Mouse (Mus musculus) embryonic facial prominence, embryonic 11.5 days (tissue): ENCODE results near the gene Fam53b. TPM values are rescaled to one million over a fixed set of nuclear protein-coding genes. Genes with fewer than 3 reads are reported as not detected.
"Not testable (repeated sequence)": the region's sequence is repeated elsewhere in the genome, so short reads cannot be mapped to it uniquely, and the experiment has no call there.

Source experiments
- ATAC-seq: fragments of 200-750 bp; cut with Nextera tagmentation; replicated peaks from 2 replicates; pipeline ENCODE4 v1.8.0; 2017; ENCODE audit warnings: low read depth; ENCODE audit not compliant: insufficient number of reproducible peaks, low FRiP score, low TSS enrichment
- DNase-seq: peaks from one replicate; pipeline ENCODE4 v3.0.0-alpha.2; 2015; ENCODE audit warnings: low spot score
- H3K27ac ChIP-seq: fragments of 300-500 bp; sonication (generic); replicated peaks from 2 replicates; pipeline ENCODE4 v1.5.1; 2014; ENCODE audit warnings: mild to moderate bottlenecking, low read depth, low read length, control low read depth
- H3K27me3 ChIP-seq: fragments of 300-500 bp; sonication (generic); 2 replicates; pipeline ENCODE4 v1.6.1; 2014; ENCODE audit warnings: mild to moderate bottlenecking, low read length, moderate library complexity, mixed read lengths; ENCODE audit not compliant: control insufficient read depth, insufficient read depth
- H3K36me3 ChIP-seq: fragments of 300-500 bp; sonication (generic); replicated peaks from 2 replicates; pipeline ENCODE4 v1.6.1; 2014; ENCODE audit warnings: low read depth, mild to moderate bottlenecking, low read length, moderate library complexity, mixed read lengths; ENCODE audit not compliant: control insufficient read depth, insufficient read depth
- H3K4me1 ChIP-seq: fragments of 300-500 bp; sonication (generic); 2 replicates; pipeline ENCODE4 v1.6.1; 2014; ENCODE audit warnings: low read length, mixed read lengths; ENCODE audit not compliant: control insufficient read depth, insufficient read depth
- H3K4me2 ChIP-seq: fragments of 300-500 bp; sonication (generic); 2 replicates; pipeline ENCODE4 v1.6.1; 2014; ENCODE audit warnings: low read depth, mild to moderate bottlenecking, control low read depth, low read length, moderate library complexity
- H3K4me3 ChIP-seq: fragments of 300-500 bp; sonication (generic); 2 replicates; pipeline ENCODE4 v1.5.1; 2014; ENCODE audit warnings: low read depth, low read length, control low read depth
- H3K9ac ChIP-seq: fragments of 300-500 bp; sonication (generic); replicated peaks from 2 replicates; pipeline ENCODE4 v1.6.1; 2014; ENCODE audit warnings: mild to moderate bottlenecking, control low read depth, low read length
- H3K9me3 ChIP-seq: fragments of 300-500 bp; sonication (generic); replicated peaks from 2 replicates; pipeline ENCODE4 v1.6.1; 2016; ENCODE audit warnings: mild to moderate bottlenecking, low read length, inconsistent platforms, mixed read lengths; ENCODE audit not compliant: control insufficient read depth
- WGBS: fragments of 180-500 bp; shearing (Covaris S2); extraction: QIAGEN DNeasy Blood & Tissue Kit; methylation state at CpG from one replicate; pipeline ENCODE4 v1.1.7; 2014; 5-methylcytosine and 5-hydroxymethylcytosine counted together
- polyA plus RNA-seq: library from polyadenylated mRNA; unstranded; fragments of >200 nt; fragmentation: Nextera tagmentation; extraction: Ambion mirVana; gene quantifications from 2 replicates; pipeline ENCODE4 v1.2.1, GENCODE M21; 2014

The Fam53b gene
- polyA plus RNA-seq, 1 experiment from 2014 or later, result 11.8 TPM

GRCm38 (mm10) chr7:132669999-132670862 lies 143.5 kb downstream of the Fam53b start:
- Histone ChIP-seq H3K27ac (no peak overlapping the region), H3K27me3 (no peaks in the 10 kb centered on the region), H3K9ac (no peak overlapping the region), H3K4me3 (no peak overlapping the region), H3K4me1 (no peaks in the 10 kb centered on the region), H3K9me3 (no peaks in the 10 kb centered on the region), H3K36me3 (no peaks in the 10 kb centered on the region), H3K4me2 (no peak overlapping the region)
- WGBS, result 86% methylated on average over 20 of the region's 20 CpGs
- ATAC-seq (no peak), DNase-seq (no peak)

GRCm38 (mm10) chr7:132668604-132669003 lies 145.1 kb downstream of the Fam53b start:
- H3K4me1 ChIP-seq, result no peaks in the 10 kb centered on the region
- no peak for DNase-seq
- WGBS, result 83% methylated on average over 2 of the region's 2 CpGs
- no peaks in the 10 kb centered on the region for H3K27me3 ChIP-seq
- no peak overlapping the region for H3K27ac ChIP-seq
- H3K9me3 ChIP-seq, result no peaks in the 10 kb centered on the region
- H3K36me3 ChIP-seq, result no peaks in the 10 kb centered on the region
- no peak overlapping the region for H3K4me2 ChIP-seq
- H3K4me3 ChIP-seq, result no peak overlapping the region
- no peak for ATAC-seq
- no peak overlapping the region for H3K9ac ChIP-seq

GRCm38 (mm10) chr7:132666516-132666915 lies 147.2 kb downstream of the Fam53b start:
- H3K4me1 ChIP-seq, result no peaks in the 10 kb centered on the region
- H3K9ac ChIP-seq, result no peak overlapping the region
- no peak overlapping the region for H3K4me2 ChIP-seq
- no peaks in the 10 kb centered on the region for H3K9me3 ChIP-seq
- ATAC-seq, result no peak
- 60% methylated on average over 4 of the region's 4 CpGs for WGBS
- no peak overlapping the region for H3K4me3 ChIP-seq
- no peak overlapping the region for H3K27ac ChIP-seq
- H3K36me3 ChIP-seq, result no peaks in the 10 kb centered on the region
- H3K27me3 ChIP-seq, result no peaks in the 10 kb centered on the region
- DNase-seq, result no peak

GRCm38 (mm10) chr7:132665664-132666382 lies 147.9 kb downstream of the Fam53b start:
- Histone ChIP-seq H3K9ac (no peak overlapping the region), H3K36me3 (no peaks in the 10 kb centered on the region), H3K27ac (no peak overlapping the region), H3K4me3 (no peak overlapping the region), H3K9me3 (no peaks in the 10 kb centered on the region), H3K27me3 (no peaks in the 10 kb centered on the region), H3K4me2 (no peak overlapping the region), H3K4me1 (no peaks in the 10 kb centered on the region)
- 35% methylated on average over 7 of the region's 8 CpGs for WGBS
- DNase-seq (peak; percentile 29), ATAC-seq (no peak)

GRCm38 (mm10) chr7:132664815-132665214 lies 148.9 kb downstream of the Fam53b start:
- Histone ChIP-seq H3K36me3 (no peaks in the 10 kb centered on the region), H3K27ac (no peak overlapping the region), H3K4me3 (no peak overlapping the region), H3K9me3 (no peaks in the 10 kb centered on the region), H3K27me3 (no peaks in the 10 kb centered on the region), H3K4me1 (no peaks in the 10 kb centered on the region), H3K4me2 (no peak overlapping the region), H3K9ac (no peak overlapping the region)
- ATAC-seq, result no peak
- DNase-seq, result no peak
- WGBS, result 76% methylated on average over 6 of the region's 6 CpGs

GRCm38 (mm10) chr7:132662831-132663230 lies 150.9 kb downstream of the Fam53b start:
- not testable (repeated sequence) for H3K36me3 ChIP-seq, H3K4me3 ChIP-seq, H3K9me3 ChIP-seq, H3K4me2 ChIP-seq, H3K27me3 ChIP-seq, ATAC-seq, DNase-seq, H3K27ac ChIP-seq, H3K9ac ChIP-seq
- WGBS, result 61% methylated on average over 6 of the region's 6 CpGs
- H3K4me1 ChIP-seq, result peaks cover 10% of the 10 kb centered on the region

Other genes starting within 250 kb of the Fam53b start
- 160 and 161 TPM in 2 replicates for gene Oat, start 237.5 kb downstream of the Fam53b start, polyA plus RNA-seq
- gene Nkx1-2, start 214.2 kb downstream of the Fam53b start, polyA plus RNA-seq, result 0.81 TPM in 1 of 2 replicates, not detected in the other
- 15.5 and 16.3 TPM in 2 replicates for gene Lhpp, start 203.2 kb downstream of the Fam53b start, polyA plus RNA-seq
- 84.1 and 90.8 TPM in 2 replicates for gene Eef1akmt2, start 38.8 kb upstream of the Fam53b start, polyA plus RNA-seq
- gene Abraxas2, start 45.3 kb upstream of the Fam53b start, polyA plus RNA-seq, result 39.3 and 41.3 TPM in 2 replicates
- gene Zranb1, start 117.3 kb upstream of the Fam53b start, polyA plus RNA-seq, result 17.4 and 19.2 TPM in 2 replicates